Mouse (Mus musculus): ENCODE results near the gene Smpd4.

DNA sequence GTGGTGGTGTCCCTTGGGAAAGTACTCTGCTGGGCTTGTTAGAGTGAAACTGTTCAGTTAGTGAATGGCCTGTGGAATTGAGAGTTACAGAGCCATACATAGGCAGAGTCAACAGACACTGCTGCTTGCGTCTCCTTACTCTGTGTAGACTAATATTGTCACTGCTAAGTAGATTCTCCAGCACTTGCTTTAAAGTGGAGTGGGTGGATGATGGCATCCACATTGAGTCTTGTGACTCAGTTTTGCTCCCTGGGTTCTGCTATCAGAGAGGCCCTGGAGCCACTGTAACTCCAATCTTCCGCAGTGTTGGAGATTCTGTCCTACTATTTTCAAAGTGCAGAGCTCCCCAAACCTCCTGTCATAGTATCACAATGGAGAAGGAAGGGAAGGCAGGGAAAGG is 13.4 kb downstream of the Smpd4 start:
- TF ChIP-seq EP300 (IDR thresholded peaks at IDR 0.05; ENCODE audit: low read depth): no peak
- TF ChIP-seq CTCF (IDR thresholded peaks at IDR 0.05; ENCODE audit: low read depth): no peak
